Mouse (Mus musculus): ENCODE measurements around the gene Nudt2. TPM values are rescaled to one million over a fixed set of nuclear protein-coding genes. Genes with fewer than 3 reads are reported as not detected.
A peak's percentile ranks its signal among the peaks of the same experiment; 100 is the strongest.

Nudt2 gene
- polyA plus RNA-seq, 1 experiment from 2014 or later = 54.4 TPM

GRCm38 (mm10) chr4:41469199-41469598 is 4.2 kb downstream of the Nudt2 start:
- Histone ChIP-seq H3K9ac (replicated peaks; ENCODE audit: low read length) (no peak overlapping the region), H3K27ac (ENCODE audit: low read length) (no peak overlapping the region), H3K9me3 (ENCODE audit: low read length) (no peaks in the 10 kb centered on the region), H3K27me3 (ENCODE audit: insufficient read depth, low read length) (no peaks in the 10 kb centered on the region), H3K4me1 (ENCODE audit: insufficient read depth, low read length) (peaks cover 8% of the 10 kb centered on the region; the same call in 1 of the 2 replicates), H3K4me2 (replicated peaks; ENCODE audit: low read depth, low read length) (no peak overlapping the region), H3K4me3 (ENCODE audit: low read length) (no peak overlapping the region), H3K36me3 (ENCODE audit: insufficient read depth, low read length) (no peaks in the 10 kb centered on the region)
- 70% methylated on average over 10 of the region's 10 CpGs for WGBS
- no peak for ATAC-seq (ENCODE audit: low FRiP score, low TSS enrichment)

DNA sequence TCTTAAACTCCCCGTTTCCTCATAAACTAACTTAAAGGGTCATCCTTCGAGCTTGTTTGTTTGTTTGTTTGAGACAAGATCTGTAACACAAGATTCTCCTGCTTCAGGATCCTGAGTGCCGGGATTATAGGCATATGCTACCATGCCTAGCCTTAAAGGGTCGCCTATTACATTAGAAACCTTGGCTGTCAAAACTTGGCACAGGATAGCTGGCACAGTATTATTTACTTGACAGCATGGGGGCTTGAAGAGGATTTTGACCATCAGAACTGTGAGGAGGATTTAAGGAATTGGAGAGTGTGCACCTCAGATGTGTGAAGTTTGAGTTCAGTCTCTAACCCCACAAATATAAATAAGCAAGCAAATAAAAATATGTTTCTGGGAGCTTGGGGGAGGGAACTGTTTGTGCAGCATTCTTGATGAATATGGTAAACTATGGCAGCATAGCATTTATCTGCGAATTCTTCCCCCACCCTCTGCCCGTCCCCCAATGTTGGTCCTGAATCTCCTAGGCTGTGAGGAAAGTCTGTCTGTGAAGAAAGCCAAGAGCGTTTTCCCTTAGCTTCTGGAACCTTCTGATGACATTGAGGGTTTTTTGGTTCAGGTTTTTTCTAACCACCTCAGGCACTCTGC is 5.2 kb downstream of the Nudt2 start:
- Histone ChIP-seq H3K4me1 (ENCODE audit: insufficient read depth, low read length) (peaks cover 8% of the 10 kb centered on the region; the same call in 1 of the 2 replicates), H3K27me3 (ENCODE audit: insufficient read depth, low read length) (no peaks in the 10 kb centered on the region), H3K36me3 (ENCODE audit: insufficient read depth, low read length) (no peaks in the 10 kb centered on the region), H3K4me2 (replicated peaks; ENCODE audit: low read depth, low read length) (no peak overlapping the region), H3K27ac (ENCODE audit: low read length) (no peak overlapping the region), H3K9ac (replicated peaks; ENCODE audit: low read length) (no peak overlapping the region), H3K4me3 (ENCODE audit: low read length) (no peak overlapping the region), H3K9me3 (ENCODE audit: low read length) (no peaks in the 10 kb centered on the region)
- ATAC-seq (ENCODE audit: low FRiP score, low TSS enrichment) = no peak
- 65% methylated on average over 7 of the region's 7 CpGs for WGBS

DNA sequence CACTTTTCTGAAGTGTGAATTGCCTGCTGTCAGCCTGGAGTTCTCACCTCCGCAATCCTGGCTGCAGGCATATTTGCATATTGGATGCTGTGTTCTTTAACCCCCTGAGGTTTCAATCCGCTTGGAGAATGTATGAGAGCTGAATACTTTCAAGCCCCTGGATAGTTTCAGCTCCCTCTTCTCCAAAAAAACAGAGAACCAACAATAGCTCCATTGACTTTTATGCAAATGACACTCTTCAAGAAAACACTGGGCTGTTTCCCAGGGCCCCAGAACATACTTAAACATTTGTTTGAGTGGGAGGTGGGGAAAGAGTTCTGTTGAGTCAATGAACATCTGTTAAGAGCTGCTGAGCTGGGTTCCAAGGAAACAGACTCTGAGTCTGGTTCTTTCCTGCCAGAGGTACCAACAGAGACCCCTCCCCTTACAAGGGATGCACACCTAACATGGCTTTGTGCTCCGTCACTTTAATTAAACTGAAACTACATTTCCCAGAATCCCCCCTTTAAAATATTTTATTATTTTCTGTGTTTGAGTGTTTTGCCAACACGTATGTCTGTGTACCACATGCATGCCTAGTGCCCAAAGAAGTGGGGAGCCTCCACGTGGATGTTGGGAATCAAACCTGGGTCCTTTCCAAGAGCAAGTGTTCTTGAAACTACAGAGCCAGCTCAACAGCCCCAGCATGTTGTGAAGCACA is 5.9 kb downstream of the Nudt2 start:
- no peak overlapping the region for H3K9ac ChIP-seq (replicated peaks; ENCODE audit: low read length)
- no peak for ATAC-seq (ENCODE audit: low FRiP score, low TSS enrichment)
- no peak overlapping the region for H3K27ac ChIP-seq (ENCODE audit: low read length)
- no peaks in the 10 kb centered on the region for H3K27me3 ChIP-seq (ENCODE audit: insufficient read depth, low read length)
- no peaks in the 10 kb centered on the region for H3K36me3 ChIP-seq (ENCODE audit: insufficient read depth, low read length)
- WGBS = 54% methylated on average over 5 of the region's 5 CpGs
- H3K4me1 ChIP-seq (ENCODE audit: insufficient read depth, low read length) = peaks cover 2% of the 10 kb centered on the region; the same call in 1 of the 2 replicates
- no peaks in the 10 kb centered on the region for H3K9me3 ChIP-seq (ENCODE audit: low read length)
- no peak overlapping the region for H3K4me3 ChIP-seq (ENCODE audit: low read length)
- no peak overlapping the region for H3K4me2 ChIP-seq (replicated peaks; ENCODE audit: low read depth, low read length)

GRCm38 (mm10) chr4:41471384-41471689 is 6.4 kb downstream of the Nudt2 start:
- WGBS = 86% methylated on average over 1 of the region's 1 CpGs
- H3K36me3 ChIP-seq (ENCODE audit: insufficient read depth, low read length) = no peaks in the 10 kb centered on the region
- no peak for ATAC-seq (ENCODE audit: low FRiP score, low TSS enrichment)
- no peak overlapping the region for H3K4me2 ChIP-seq (replicated peaks; ENCODE audit: low read depth, low read length)
- H3K9ac ChIP-seq (replicated peaks; ENCODE audit: low read length) = no peak overlapping the region
- H3K9me3 ChIP-seq (ENCODE audit: low read length) = no peaks in the 10 kb centered on the region
- no peaks in the 10 kb centered on the region for H3K4me1 ChIP-seq (ENCODE audit: insufficient read depth, low read length)
- H3K27ac ChIP-seq (ENCODE audit: low read length) = no peak overlapping the region
- no peak overlapping the region for H3K4me3 ChIP-seq (ENCODE audit: low read length)
- no peaks in the 10 kb centered on the region for H3K27me3 ChIP-seq (ENCODE audit: insufficient read depth, low read length)

DNA sequence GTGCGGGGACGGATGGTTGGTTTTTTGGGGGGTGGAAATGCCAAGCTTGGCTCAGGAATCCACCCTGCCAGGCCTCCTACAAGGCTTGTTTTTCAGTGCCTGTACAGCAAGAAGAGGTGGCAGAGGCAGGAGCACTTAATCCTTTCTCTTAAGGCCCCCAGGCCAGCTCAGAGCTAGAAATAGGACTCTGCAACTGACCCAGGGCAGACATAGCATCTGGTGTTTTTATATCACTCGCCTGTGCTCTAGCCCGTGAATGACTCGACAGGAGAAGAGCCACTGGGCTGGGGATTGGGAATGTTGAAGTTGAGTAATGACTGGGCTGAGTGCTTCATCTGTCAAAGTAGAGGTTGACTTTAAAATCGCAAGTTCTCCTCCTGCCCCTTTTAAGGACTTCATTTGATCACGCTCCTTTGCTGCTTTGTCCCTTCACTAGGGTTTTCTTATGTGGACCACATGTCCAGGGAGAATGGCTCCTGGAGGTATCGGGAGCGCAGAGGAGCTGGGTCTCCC is 12.8 kb downstream of the Nudt2 start:
- WGBS = 72% methylated on average over 9 of the region's 9 CpGs
- H3K36me3 ChIP-seq (ENCODE audit: insufficient read depth, low read length) = peaks cover 2% of the 10 kb centered on the region; the same call in 1 of the 2 replicates
- H3K27ac ChIP-seq (ENCODE audit: low read length) = no peak overlapping the region
- no peak overlapping the region for H3K9ac ChIP-seq (replicated peaks; ENCODE audit: low read length)
- H3K27me3 ChIP-seq (ENCODE audit: insufficient read depth, low read length) = no peaks in the 10 kb centered on the region
- H3K4me2 ChIP-seq (replicated peaks; ENCODE audit: low read depth, low read length) = no peak overlapping the region
- ATAC-seq (ENCODE audit: low FRiP score, low TSS enrichment) = no peak
- H3K9me3 ChIP-seq (ENCODE audit: low read length) = no peaks in the 10 kb centered on the region
- no peak overlapping the region for H3K4me3 ChIP-seq (ENCODE audit: low read length)
- peaks cover 8% of the 10 kb centered on the region for H3K4me1 ChIP-seq (ENCODE audit: insufficient read depth, low read length)

DNA sequence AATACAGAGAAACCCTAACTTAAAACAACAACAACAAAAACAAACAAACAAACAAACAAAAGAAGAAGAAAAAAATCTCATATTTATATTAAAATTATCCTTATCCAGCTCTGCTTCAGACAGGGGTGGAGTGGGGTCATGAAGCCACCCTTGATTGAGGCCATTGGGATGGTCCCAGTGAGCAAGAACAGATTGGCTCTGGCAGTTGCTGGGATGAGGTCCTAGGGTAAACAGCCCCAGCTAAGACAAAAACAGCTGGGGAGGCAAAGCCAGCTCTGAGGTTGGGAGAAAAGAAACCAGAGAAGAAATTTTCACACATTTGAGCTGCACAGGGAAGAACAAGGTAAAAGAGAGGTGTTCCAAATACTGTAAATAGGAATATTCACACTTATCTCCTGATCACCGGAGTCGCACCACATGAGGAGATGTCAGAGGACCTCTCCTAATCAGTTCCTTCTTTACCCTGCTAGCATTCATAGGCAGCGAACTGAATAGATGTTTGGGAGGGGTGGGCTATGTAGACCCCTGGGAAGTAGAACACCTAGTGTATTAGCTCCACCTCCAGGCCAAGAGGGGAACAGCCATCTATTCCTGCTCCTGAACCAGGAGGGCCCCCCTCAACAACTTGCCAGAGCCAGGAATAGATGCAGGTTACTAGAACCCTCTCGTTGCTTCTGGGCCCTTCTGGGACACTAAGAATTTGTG is 14.0 kb downstream of the Nudt2 start:
- 80% methylated on average over 4 of the region's 4 CpGs for WGBS
- Histone ChIP-seq H3K4me2 (replicated peaks; ENCODE audit: low read depth, low read length) (no peak overlapping the region), H3K27me3 (ENCODE audit: insufficient read depth, low read length) (no peaks in the 10 kb centered on the region), H3K36me3 (ENCODE audit: insufficient read depth, low read length) (peaks cover 2% of the 10 kb centered on the region; the same call in 1 of the 2 replicates), H3K27ac (ENCODE audit: low read length) (no peak overlapping the region), H3K4me1 (ENCODE audit: insufficient read depth, low read length) (peaks cover 8% of the 10 kb centered on the region), H3K4me3 (ENCODE audit: low read length) (no peak overlapping the region), H3K9me3 (ENCODE audit: low read length) (no peaks in the 10 kb centered on the region), H3K9ac (replicated peaks; ENCODE audit: low read length) (no peak overlapping the region)
- ATAC-seq (ENCODE audit: low FRiP score, low TSS enrichment) = no peak

DNA sequence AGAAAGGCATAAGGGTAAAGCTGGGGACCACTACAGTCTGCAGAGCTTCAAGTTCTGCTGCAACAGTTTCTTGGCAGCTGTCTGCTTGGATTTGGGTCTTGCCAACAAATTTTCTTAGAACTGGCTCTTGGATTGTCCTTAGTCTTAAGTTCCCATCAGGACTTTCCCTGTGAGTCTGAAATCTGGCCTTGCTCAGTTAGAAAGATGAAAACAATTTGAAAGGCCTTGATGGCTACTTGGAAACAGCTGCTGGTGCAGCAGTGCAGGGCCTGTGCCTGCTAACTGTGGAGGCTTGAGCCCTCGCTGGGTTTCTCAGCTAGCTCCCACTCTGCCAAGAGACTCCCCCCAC is 14.5 kb downstream of the Nudt2 start:
- Histone ChIP-seq H3K4me1 (ENCODE audit: insufficient read depth, low read length) (peaks cover 8% of the 10 kb centered on the region), H3K27me3 (ENCODE audit: insufficient read depth, low read length) (no peaks in the 10 kb centered on the region), H3K9me3 (ENCODE audit: low read length) (no peaks in the 10 kb centered on the region), H3K4me2 (replicated peaks; ENCODE audit: low read depth, low read length) (no peak overlapping the region), H3K4me3 (ENCODE audit: low read length) (no peak overlapping the region), H3K9ac (replicated peaks; ENCODE audit: low read length) (no peak overlapping the region), H3K36me3 (ENCODE audit: insufficient read depth, low read length) (peaks cover 2% of the 10 kb centered on the region; the same call in 1 of the 2 replicates), H3K27ac (ENCODE audit: low read length) (no peak overlapping the region)
- 83% methylated on average over 1 of the region's 1 CpGs for WGBS
- no peak for ATAC-seq (ENCODE audit: low FRiP score, low TSS enrichment)

DNA sequence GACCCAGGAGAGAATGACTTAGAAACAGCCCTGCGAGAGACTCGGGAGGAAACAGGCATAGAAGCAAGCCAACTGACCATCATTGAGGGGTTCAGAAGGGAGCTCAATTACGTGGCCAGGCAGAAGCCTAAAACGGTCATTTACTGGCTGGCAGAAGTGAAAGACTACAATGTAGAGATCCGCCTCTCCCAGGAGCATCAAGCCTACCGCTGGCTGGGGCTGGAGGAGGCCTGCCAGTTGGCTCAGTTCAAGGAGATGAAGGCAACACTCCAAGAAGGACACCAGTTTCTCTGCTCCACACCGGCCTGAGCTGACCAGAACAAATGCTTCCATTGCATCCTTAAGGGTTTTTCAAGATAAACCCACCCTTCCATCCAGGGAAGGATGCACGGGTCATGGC is 15.3 kb downstream of the Nudt2 start:
- no peak overlapping the region for H3K27ac ChIP-seq (ENCODE audit: low read length)
- H3K4me2 ChIP-seq (replicated peaks; ENCODE audit: low read depth, low read length) = no peak overlapping the region
- H3K9me3 ChIP-seq (ENCODE audit: low read length) = no peaks in the 10 kb centered on the region
- no peak overlapping the region for H3K9ac ChIP-seq (replicated peaks; ENCODE audit: low read length)
- H3K4me3 ChIP-seq (ENCODE audit: low read length) = no peak overlapping the region
- no peak for ATAC-seq (ENCODE audit: low FRiP score, low TSS enrichment)
- peaks cover 8% of the 10 kb centered on the region for H3K4me1 ChIP-seq (ENCODE audit: insufficient read depth, low read length)
- H3K36me3 ChIP-seq (ENCODE audit: insufficient read depth, low read length) = peaks cover 2% of the 10 kb centered on the region; the same call in 1 of the 2 replicates
- 84% methylated on average over 8 of the region's 8 CpGs for WGBS
- H3K27me3 ChIP-seq (ENCODE audit: insufficient read depth, low read length) = no peaks in the 10 kb centered on the region

DNA sequence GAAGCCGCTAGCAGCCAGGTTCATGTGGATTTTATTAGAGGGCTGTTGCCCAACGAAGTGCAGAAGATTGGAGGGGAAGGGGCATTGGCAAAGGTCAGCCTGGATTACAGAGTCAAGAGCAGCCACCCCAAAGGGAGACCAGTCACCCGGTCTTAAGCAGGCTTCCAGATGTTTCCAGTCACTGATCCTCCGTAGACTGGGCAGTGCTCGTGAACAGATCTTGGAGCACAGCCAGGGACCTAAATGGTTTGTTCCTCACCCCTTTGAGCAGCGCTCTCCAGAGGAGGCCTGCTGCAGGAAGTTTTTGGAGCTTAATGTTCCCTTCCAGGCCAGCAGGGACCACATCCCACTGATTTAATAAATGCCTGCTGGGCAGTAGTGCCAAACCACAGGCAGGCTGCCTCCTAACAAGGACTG is 16.7 kb downstream of the Nudt2 start:
- no peaks in the 10 kb centered on the region for H3K27me3 ChIP-seq (ENCODE audit: insufficient read depth, low read length)
- WGBS = 27% methylated on average over 6 of the region's 6 CpGs
- no peak overlapping the region for H3K9ac ChIP-seq (replicated peaks; ENCODE audit: low read length)
- H3K4me3 ChIP-seq (ENCODE audit: low read length) = no peak overlapping the region
- H3K27ac ChIP-seq (ENCODE audit: low read length) = peak overlapping the region; percentile 19; the same call in 1 of the 2 replicates
- H3K4me2 ChIP-seq (replicated peaks; ENCODE audit: low read depth, low read length) = no peak overlapping the region
- H3K4me1 ChIP-seq (ENCODE audit: insufficient read depth, low read length) = peaks cover 8% of the 10 kb centered on the region
- H3K36me3 ChIP-seq (ENCODE audit: insufficient read depth, low read length) = peaks cover 2% of the 10 kb centered on the region; the same call in 1 of the 2 replicates
- peak; percentile 85 for ATAC-seq (ENCODE audit: low FRiP score, low TSS enrichment)
- H3K9me3 ChIP-seq (ENCODE audit: low read length) = peaks cover 4% of the 10 kb centered on the region; the same call in 1 of the 2 replicates

DNA sequence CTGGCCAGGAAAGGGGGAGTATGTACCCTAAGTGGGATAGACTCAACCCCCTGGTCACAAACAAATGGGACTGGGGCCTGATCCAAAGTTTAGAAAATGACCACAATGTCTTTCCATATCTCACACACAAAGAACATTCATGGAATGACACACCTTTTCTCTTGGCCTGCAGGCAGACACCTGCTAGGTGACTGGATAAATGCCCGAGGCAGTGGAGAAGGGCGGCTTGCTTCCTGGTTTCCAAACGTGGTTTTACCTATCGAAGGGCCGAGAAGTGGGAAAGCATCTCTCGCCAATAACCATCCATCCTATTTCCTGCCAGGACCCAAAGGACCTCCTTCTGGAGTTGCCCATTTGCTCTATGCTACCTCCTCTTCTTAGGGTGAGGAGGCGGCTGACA is 28.0 kb downstream of the Nudt2 start:
- Histone ChIP-seq H3K4me3 (ENCODE audit: low read length) (no peak overlapping the region), H3K4me2 (replicated peaks; ENCODE audit: low read depth, low read length) (no peak overlapping the region), H3K9ac (replicated peaks; ENCODE audit: low read length) (no peak overlapping the region), H3K4me1 (ENCODE audit: insufficient read depth, low read length) (peaks cover 11% of the 10 kb centered on the region), H3K36me3 (ENCODE audit: insufficient read depth, low read length) (no peaks in the 10 kb centered on the region), H3K9me3 (ENCODE audit: low read length) (no peaks in the 10 kb centered on the region), H3K27ac (ENCODE audit: low read length) (no peak overlapping the region), H3K27me3 (ENCODE audit: insufficient read depth, low read length) (peaks cover 11% of the 10 kb centered on the region)
- WGBS = 81% methylated on average over 7 of the region's 7 CpGs
- ATAC-seq (ENCODE audit: low FRiP score, low TSS enrichment) = no peak
